Mouse (Mus musculus) lung, postnatal 0 days (tissue): ENCODE measurements around the gene Smg9.

Experiments used
- CTCF ChIP-seq: IDR thresholded peaks from 2 replicates; pipeline ENCODE4 v1.5.1; 2016; ENCODE audit warnings: antibody characterized with exemption, mild to moderate bottlenecking
- EP300 ChIP-seq: IDR thresholded peaks from 2 replicates; pipeline ENCODE4 v1.6.1; 2016; ENCODE audit warnings: antibody characterized with exemption, mild to moderate bottlenecking, control low read depth

- peak; percentile 32 for TF ChIP-seq CTCF
- TF ChIP-seq EP300, result no peak
Measured at GRCm38 (mm10) chr7:24446697-24447340, 47.4 kb downstream of the Smg9 start.
